Mouse (Mus musculus) adrenal gland, adult 2 months (tissue): ENCODE results near the gene Fam3b. TPM values are rescaled to one million over a fixed set of nuclear protein-coding genes. Genes with fewer than 3 reads are reported as not detected.

Source experiments
- DNase-seq: peaks from one replicate; pipeline ENCODE4 v3.0.0; 2021
- polyA plus RNA-seq: library from polyadenylated mRNA; depleted of rRNA; stranded (reverse); fragments of >200 nt; gene quantifications from 2 replicates; pipeline ENCODE4 v1.2.3, GENCODE M21; 2012
- total RNA-seq, 2 experiments: library from RNA; stranded (reverse); gene quantifications; 2 replicates each; pipeline ENCODE4 v1.2.3; 2021

Fam3b gene
- total and polyA plus RNA-seq, 3 experiments, result not detected

DNA sequence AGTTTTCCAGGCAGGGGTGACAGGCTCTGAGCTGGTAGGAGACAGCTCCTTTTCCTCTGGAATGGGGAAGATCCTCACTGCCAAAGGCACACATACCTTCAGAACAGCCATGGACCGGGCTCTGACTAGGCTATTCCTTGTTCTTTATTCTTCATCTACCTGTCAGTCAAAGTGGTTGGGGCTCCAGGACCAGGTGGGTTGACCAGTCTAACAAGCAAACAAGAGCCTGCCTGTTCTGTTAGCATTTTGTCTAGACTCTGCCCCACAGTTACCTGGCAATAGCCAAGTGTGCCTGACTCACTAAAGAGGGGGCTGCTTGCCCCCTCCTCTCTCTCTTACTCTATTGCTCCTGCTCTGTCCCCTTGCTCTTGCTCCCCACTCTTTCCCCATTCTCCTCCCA, 22.2 kb downstream of the Fam3b start:
- DNase-seq, result no peak

DNA sequence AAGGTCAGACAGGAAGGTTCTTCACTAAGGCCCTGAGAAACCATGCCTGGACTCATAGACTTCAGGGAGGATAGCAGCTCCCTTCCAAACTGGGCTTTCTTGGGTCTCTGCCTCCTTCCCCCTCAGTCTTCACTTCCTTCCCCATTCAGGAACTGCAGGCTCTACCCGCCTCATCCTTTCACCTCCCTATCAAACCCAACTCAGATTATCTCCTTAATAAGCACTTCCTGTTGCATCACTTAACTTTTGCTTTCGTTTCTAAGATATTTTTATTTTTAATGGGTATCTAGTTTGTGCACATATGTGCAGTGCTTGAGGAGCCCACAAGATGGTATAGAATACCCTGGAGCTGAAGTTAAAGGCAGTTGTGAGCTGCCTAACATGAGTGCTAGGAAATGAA, 36.0 kb downstream of the Fam3b start:
- no peak for DNase-seq

- DNase-seq, result peak; percentile 19
Observed at GRCm38 (mm10) chr16:97476524-97476923, 38.1 kb downstream of the Fam3b start.

DNA sequence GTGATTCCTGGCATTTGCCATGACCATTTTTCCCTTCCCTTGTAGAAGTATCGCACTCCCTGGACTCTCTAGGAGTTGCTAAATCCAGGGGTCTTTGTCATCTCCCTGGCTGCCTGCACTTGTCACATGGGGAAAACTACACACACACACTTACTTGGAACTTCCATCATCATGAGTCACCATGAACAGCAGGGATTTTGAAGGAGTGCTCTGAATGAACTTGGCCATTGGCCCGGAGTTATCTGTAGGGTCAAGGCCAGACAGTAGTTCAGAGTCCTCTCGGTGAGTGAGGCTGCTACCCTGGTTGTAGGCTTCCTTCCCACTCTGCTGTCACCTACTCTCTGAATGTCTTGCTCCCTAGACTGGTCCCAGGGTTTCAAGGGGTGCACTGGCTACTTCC, 39.0 kb downstream of the Fam3b start:
- DNase-seq, result peak; percentile 91

- no peak for DNase-seq
Observed at GRCm38 (mm10) chr16:97474671-97475070, 39.9 kb downstream of the Fam3b start.

DNA sequence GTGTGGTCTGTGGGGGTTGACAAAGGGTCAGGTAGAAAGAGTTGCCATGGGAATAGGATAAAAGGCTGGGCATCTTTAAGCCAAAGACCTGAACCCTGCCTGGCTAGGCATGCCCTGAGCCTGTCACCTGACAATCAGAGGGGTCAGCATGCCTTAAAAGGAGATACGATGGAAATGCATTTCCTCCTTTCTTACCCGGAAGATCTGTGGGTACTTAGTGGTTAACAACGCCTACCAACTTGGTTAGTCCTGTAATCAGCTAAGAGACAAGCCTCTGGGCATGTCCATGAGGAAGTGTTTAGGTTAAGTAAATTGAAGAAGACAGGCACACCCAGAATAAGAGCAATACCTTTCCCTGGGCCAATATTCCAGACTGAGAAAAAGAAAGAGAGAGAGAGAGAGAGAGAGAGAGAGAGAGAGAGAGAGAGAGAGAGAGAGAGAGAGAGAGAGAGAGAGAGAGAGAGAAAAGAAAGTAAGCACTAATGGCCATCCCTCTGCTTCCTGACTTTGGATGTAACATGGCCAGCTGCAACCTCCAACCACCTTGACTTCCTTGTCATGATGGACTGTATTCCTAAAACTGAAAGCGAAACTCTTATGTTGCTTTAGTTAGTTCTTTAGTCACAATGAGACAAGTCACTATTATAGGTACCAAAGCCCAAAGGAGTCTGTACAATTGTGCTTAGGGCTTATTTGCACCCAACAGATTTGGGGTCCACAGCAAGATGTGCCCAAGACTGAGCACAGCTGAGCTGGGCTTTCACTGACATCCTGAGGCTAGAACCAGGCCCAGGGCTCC, 46.4 kb downstream of the Fam3b start:
- DNase-seq, result no peak

DNA sequence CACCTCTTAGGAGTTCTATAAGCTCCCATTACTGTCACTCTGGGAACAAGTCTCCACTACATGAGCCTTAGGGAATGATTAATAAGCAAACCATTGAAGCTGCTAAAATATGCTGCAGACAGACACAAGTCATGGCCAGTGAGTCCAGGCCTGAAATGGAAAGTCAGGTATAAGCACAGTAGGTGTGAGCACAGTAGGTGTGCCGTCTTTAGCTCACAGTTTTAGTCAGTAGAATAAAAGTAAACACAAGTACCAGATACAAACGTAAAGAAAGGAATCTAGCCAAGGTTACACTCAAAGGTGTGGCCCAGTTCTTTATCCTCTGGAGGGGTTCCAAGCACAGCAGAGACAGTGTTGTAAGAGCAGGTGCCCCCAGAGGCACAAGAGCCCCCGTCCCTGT, 47.1 kb downstream of the Fam3b start:
- DNase-seq, result no peak

DNA sequence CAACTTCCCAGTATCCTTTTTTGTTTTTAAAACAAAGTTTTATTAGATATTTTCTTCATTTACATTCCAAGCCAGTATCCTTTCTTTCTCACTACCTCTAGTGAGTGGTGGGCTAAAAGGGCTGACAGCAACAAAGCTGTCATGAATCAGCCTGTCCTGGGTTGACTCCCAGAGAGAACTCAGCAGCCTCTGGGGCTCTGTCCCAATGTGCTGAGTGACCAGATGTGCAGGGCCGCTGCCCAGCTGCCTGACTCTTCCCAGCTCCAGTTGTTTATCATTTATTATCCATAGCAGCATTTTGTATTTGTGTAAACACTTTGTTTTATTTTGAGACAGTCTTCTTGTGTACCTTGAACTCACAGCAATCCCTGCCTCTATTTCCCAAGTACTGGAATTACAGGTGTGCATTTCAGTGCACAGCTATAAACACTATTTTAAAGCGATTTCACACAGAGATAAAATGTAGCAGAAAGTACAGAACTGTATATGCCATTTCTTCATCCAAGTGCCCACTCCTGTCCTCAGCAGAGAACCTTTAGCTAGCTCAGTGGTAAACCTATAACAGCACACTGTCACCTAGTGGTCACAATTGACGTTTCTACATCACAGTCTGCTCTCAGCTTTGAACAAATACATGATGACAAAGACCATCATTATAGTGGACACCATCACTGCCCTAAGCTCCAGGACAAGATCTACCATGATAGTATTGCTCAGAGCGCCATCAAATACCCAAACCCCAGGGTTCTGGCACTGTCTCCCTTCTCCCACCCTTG, 48.2 kb downstream of the Fam3b start:
- DNase-seq, result no peak

- DNase-seq, result no peak
Observed at GRCm38 (mm10) chr16:97462481-97463181, 52.0 kb downstream of the Fam3b start, which contains the start of gene Mx1. Mx1 (minus strand) TSS chr16:97462907.

DNA sequence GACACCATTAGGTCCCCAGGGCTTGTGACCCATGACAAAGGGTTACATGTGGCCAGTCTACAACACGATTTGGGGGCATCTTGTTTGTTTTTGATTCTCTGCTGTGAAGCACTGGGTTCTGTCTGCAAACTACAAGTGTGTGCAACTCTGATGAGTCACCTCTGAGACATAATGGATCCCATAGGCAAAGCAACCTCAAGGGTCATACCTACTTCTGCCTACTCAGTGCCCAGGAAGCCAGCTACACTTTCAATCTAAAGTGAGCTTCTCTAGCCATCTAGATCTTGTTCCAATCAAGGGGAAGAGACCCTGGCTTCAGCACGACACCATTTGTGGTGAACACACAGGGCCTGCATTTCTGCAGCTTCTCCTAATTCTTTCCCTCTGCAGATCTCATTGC, 53.3 kb downstream of the Fam3b start:
- no peak for DNase-seq

DNA sequence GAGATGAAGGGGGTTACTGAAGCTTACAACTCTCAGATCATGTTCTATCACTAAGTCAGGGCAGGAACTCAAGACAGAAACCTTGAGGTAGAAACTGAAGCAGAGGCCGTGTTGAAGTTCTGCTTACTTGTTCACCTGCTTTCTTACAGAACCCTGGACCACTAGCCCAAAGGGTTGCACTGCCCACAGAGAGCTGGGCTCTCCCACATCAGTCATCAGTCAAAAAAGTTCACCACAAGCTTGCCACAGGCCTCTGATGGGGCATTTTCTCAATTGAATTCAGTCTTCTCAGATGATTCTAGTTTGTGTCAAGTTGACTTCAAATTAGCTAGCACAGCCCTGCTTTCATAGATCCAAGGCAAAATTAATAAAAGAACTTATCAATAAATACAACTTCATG, 54.8 kb downstream of the Fam3b start:
- no peak for DNase-seq

DNA sequence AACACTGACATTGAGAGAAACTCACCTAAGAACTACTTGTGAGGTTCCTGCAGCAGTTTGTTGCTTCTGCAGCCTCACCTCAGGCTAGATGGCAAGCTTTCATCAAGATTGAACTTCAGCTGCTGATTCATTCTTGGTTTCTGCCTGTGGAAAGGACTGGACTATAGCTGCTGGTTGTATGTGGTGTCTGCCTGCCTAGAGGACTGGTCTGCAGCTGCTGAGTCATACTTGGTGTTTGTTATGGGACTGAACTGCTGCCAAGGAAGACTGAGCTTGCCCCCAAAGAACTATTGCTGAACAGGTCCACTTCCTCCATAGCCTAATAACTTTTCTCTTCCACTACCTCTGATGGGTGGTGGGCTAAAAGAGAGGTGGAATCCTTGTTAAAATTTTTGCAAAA, 67.2 kb downstream of the Fam3b start:
- DNase-seq, result no peak

DNA sequence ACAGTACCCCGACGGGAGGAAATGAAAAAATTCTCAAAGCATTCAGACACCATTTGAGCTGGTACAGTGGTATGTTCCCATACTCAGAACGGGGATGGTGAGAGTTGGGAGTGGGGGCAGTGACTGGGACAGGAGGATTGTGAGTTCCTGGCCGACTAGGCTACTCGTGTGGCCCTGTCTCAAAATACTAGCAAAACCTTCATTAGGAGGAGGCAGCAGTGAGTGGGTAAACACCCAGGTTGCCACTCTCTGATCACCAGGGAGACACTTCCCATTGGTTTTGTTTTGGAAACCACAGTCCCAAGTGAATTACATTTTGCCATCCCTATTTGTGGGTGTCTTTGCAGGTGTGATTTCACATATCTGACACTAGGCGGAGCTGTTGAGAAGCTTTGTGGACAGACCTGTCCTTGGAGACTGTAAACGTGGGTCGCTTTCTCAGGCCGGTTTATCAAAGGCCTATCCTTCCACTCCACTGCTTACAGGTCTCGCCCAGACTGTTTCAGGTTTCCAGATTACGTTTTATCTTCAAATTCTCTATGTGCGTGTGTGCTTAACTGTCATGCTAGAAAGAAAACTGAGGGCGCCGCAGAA, 70.8 kb downstream of the Fam3b start:
- peak; percentile 33 for DNase-seq

DNA sequence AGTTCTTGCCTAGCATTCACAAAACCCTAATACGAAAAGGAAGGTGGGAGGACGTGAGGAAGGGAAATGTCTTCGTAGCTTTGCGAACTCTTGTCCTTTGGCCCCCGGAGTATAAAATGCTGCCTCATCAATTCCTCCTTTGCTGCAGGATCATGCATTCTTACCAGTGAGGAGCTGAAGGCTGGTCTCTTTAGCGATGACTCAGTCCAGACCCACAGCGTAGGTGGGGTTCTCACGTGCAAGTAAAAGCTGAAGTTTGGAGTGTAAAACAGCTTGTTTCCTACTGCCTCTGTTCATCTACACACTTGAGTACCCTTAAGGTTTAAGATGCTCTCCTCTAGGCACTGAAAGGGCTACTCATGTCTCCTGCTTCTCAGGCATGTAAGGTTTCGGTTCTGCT, 72.6 kb downstream of the Fam3b start:
- DNase-seq, result no peak

DNA sequence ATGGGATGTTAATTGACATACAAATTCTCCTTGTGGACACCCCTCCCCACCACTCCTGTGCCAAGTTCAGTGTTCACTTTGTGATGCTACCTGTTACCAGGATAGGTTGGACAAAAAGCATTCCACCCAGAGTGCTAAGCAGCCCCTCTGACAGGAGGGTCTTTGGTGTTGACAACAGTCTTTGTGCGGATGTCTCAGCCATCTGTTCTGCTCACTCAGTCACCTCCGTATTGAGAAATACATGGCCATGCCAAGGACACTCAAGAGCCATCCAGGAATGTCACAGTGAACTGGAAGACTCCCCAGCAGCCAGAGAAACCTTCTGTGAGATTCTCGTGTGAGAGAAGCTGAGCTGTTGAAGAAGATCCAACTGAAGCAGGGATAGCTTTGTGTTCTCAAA, 76.4 kb downstream of the Fam3b start:
- peak; percentile 10 for DNase-seq

- no peak for DNase-seq
Observed at GRCm38 (mm10) chr16:97437448-97438056, 77.1 kb downstream of the Fam3b start.

GRCm38 (mm10) chr16:97434206-97434605, 80.4 kb downstream of the Fam3b start:
- no peak for DNase-seq

DNA sequence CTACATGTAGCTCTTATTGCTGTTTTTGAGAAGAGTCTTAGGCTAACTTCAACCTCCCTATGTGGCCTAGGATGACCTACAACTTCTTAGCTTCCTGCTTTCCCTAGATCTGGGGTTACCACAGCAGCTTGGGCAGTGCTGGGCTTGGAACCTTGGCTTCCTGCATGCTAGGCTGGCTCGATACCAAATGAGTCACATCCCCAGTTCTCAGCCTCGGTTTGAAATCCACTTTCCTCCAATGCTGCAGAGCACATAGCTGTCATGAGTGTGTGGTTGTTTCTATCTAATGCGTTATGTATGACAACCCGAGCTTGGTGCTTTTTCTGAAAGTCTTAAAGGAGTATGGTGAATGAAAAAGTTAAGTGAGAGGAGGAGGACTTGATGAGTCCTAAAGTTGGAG, 83.3 kb downstream of the Fam3b start:
- DNase-seq, result peak; percentile 86

GRCm38 (mm10) chr16:97430091-97430490, 84.5 kb downstream of the Fam3b start:
- no peak for DNase-seq

GRCm38 (mm10) chr16:97428026-97428425, 86.6 kb downstream of the Fam3b start:
- no peak for DNase-seq

- DNase-seq, result no peak
Observed at GRCm38 (mm10) chr16:97423627-97424026, 91.0 kb downstream of the Fam3b start.

GRCm38 (mm10) chr16:97421671-97422070, 92.9 kb downstream of the Fam3b start:
- no peak for DNase-seq
